Mouse (Mus musculus) spleen, adult 18-20 months (tissue): Measurements from ENCODE around the gene Snapc2.
A peak's percentile ranks its signal among the peaks of the same experiment; 100 is the strongest.
"Not testable (repeated sequence)": the region's sequence is repeated elsewhere in the genome, so short reads cannot be mapped to it uniquely, and the experiment has no call there.

Source experiments
- DNase-seq, 2 experiments: peaks; one replicate each; pipeline ENCODE4 v3.0.0; 2022; ENCODE audit warnings: mixed read lengths in 2 of 2

The Snapc2 gene

DNA sequence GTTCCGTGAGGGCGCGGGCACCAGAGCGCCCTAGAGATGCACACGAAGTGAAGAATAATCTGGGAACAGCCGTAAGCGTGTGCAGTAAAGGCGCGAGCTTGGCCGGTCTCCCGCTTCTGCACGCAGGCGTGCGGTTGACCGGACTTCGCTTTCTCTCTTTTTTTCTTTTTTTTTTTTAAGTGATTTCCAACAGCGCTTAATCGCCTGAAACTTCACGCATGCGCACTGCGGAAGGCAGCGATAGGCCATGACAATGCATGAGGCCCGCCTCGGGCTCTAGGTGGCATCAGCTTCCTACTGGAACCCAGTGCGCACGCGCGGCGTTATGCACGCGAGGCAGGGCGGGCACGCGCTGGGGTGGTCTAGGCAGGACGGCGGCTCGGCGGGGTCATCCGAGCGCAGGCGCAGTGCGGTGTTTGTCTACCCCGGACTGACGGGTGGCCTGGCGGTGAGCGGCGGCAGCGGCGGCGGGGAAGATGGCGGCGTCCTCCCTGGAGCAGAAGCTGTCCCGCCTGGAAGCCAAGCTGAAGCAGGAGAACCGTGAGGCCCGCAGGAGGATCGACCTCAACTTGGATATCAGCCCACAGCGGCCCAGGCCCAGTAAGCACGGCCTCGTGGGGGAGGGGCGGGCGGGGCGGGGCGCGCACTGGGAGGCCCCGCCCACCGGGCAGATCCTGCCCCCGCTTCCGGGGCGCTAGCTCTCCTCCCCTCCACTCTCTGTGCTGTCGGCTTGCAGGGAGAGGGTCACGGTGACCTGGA lies 14.3 kb upstream of the Snapc2 start, which contains the start of the genes Map2k7 and Gm49320:
Gene Map2k7 (plus strand): TSS at position 307 of the 759 bp plus-strand sequence.
Gene Gm49320 (plus strand): TSS at position 432 of the 759 bp plus-strand sequence.
- peak; percentile 98 to 99 for DNase-seq

DNA sequence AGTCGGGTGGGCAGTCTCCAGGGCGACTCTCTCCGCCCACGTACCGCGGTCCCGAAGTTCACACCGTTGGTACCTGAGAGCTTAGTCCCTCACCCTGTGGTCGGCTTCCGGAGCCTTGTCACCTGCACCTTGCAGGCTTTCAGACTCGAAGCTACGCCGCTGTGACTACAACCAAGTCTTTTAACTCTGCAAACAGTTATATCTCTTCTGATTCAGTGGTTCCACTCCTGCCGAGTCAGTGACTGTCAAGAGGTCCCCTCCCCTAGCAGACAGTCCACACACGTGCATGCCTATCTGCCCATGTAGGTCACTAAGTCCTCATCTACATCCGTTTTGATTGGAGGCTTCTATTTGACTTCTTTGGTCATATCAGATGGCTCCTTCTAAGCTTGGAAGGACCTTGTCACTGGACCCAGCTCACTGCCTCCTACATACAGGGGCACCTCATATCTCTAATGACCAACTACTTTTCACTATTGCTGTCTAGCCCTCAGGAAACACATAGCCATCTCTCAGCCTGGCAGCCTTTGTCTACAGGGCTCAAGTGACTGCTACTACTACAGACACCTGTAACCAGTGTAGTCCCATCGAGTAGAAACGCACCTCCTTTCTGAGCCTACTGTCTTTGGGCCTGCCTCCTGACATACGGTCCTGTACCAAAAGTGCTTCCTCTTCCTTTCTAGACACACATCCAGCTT lies 13.5 kb upstream of the Snapc2 start:
- DNase-seq, result no peak

DNA sequence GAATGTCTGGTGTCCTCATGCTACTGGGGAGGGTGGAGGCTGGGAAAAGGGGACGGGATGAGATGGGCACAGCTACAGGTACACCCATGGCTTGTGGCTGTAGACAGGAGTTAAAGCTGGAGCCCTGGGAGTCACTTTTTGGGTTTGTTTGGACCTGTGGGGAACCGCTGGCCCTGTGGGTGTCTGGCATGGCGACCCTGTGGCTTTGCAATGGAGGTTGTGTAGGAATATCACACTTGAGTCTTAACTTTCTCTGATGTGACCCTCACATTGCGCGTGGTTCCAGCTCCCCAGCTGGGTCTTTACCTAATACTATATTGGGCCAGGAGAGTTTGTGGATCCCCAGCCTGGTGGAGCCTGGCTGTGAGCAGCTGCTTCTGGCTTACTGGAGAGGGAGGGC lies 7.8 kb upstream of the Snapc2 start:
- DNase-seq, result no peak

DNA sequence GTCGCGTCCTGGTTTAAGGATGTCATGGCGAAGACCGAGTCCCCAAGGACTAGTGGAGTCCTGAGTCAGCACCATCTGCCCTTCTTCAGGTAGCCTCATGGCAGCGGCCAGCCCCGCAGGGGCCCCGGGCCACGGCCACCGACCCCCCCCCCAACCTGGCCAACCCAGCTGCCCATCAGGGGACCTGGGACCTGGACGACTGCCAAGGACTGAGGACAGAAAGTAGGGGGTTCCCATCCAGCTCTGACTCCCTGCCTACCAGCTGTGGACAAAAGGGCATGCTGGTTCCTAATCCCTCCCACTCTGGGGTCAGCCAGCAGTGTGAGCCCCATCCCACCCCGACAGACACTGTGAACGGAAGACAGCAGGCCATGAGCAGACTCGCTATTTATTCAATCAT lies 7.1 kb upstream of the Snapc2 start:
- DNase-seq, result no peak

DNA sequence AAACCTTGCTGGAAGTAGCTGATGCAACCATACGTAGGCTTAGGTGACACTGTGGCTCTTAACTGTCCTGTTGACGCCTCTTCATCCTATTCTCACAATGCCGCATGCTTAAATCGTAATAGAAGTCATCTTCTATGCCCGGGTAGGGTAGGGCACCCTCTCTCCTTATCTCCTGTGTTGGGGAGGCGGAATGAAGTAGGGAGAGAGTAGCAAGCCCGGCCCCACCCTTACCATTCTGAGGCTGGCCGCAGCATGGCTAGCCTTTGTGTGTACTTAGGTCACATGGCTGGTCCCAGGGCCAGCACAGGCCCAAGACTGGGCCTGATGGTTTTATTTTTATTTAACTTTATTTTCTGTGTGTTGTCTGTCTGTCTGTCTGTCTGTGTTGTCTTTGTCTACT lies 5.6 kb upstream of the Snapc2 start:
- DNase-seq, result no peak

DNA sequence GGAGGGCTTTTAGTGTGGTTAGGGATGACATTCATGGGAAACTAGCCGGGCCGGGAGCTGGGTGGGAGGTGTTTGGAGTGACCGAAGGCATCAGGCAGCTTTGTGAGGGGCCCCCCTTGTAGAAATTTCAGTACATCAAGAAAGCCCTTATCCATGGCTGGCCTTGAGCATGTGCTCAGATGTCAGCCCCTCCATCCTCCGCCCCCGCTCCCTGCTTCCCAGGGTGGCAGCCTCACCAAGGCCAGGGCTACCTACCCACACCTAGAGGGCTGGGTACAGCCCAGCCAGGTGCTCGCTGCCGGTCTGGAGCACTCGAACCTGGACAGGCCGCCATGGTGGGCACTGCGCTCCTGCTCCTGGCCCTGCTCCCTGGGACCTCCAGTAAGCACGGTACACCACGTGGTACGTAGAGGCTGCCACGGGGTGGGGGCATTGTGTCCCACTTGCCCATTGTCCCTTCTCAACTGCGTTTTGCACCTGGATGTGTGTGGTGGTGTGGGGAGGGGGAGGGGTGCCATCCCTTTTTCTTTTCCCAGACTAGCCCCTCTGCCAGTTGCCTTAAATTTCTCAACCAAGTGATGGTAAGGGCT lies 4.8 kb upstream of the Snapc2 start, which contains the start of gene Tgfbr3l:
Gene Tgfbr3l (plus strand): TSS at position 264 of the 590 bp plus-strand sequence.
- DNase-seq, result no peak

DNA sequence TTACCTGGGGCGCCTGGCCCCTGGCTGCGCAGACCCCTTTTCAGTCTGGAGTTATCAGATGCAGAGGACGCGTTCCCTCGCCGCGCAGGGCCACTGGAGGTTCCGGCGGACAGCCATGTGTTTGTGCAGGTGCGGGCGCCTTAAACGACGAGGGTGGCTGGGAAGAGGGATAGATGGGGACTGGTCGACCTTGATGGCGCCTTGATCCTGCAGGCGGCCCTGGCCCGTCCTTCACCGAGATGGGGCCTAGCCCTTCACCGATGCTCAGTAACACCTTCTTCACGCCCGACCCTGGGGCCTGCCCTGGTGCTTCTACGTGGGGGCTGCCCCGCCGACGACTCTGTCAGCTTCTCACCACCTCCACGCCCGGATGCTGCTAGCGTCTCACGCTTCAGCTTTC lies 3.7 kb upstream of the Snapc2 start:
- DNase-seq, result no peak

DNA sequence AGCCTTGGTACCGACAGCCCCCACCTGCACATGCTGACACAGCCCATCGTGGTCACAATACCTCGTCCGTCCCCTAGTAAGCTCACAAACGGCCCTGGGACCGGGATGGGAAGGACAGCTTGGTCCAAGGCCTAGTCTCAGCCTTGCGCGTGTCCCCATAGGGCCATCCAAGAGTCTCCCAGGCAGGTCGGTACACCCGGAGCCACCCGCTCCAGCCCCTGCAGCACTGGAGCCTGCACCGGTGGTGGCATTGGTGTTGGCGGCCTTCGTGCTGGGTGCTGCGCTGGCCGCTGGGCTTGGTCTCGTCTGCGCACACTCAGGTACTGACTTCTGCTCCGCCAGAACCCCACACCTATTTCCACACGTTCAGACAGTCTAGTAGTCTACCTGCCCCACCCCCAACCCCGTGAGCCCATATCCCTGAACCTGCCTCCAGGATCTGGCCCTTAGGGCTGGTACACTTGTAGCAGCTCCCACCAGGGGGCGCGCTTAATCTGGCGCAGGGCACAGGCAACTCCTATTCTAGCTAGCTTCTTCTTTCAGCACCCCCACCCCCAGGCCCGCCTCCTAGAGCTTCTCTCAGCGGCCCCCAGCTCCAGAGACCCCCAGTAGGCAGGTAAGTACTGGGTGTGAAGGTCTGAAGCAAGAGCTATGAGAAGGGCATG lies 2.4 kb upstream of the Snapc2 start:
- DNase-seq, result peak; percentile 65 to 86

DNA sequence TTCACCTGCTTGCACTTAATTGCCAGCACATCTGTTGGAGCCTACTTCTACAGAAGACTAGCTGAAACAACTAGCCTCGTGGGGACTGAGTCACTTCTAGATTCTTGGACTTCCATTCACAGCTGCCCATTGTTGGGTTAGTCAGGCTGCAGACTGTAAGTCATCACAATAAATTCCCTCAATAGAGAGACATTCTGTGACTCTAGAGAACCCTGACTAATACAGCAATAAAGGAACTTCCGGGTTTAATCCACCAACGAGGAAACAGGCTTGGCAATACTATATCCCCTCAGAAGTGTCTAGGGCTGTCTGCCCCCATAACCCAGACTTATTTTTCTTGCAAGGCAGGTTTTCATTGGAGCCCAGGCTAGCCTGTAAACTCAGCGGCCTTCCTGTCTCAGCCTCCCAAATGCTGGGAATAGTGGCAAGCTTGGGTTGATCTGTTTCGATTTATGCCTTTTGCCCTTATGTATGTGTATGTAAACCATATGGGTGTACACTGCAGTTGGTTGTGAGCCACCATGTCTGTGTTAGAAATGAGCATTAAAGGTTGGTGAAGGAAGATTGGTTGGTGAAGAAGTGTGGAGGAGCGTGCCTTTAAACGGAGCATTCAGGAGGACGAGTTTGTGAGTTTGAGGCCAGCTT lies 642 bp upstream of the Snapc2 start:
- DNase-seq, result no peak

DNA sequence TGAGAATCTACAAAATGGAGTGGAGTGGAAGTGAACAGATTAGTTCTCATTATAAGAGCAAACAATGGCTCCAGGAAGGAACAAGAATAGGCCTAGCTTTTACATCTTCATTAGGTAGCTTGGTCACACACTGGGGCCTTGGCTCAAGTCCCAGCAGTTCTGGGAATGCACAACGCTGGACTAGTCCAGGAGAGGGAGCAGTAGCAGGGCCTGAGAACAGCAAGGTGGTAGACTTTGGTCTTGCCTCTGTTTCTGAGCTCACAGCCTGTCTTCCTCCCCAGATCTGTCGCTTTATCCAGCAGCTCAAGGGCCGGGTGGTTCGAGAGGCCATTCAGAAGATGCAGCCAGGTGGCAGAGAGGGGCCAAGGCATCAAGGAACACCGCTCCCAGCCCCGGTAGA lies 1.1 kb downstream of the Snapc2 start:
- no peak for DNase-seq

DNA sequence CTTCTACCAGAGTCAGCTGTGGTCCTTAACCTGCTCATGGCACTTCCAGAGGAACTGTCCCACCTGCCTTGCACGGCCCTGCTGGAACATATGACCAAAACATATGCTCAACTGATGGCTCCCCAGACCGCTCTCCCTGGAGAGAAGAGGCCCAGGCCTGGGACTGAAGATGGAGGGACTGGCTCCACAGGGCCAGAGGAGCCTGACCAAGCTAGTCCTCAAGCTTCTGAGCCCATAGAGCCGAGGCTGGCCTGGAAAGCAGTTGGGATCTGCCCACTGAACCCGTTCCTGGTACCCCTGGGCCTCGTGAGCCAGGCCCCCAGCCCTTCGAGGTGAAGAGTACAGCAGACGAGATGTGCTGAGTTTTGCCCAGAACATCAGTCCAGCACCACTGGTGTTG lies 2.6 kb downstream of the Snapc2 start:
- not testable (repeated sequence) for DNase-seq

DNA sequence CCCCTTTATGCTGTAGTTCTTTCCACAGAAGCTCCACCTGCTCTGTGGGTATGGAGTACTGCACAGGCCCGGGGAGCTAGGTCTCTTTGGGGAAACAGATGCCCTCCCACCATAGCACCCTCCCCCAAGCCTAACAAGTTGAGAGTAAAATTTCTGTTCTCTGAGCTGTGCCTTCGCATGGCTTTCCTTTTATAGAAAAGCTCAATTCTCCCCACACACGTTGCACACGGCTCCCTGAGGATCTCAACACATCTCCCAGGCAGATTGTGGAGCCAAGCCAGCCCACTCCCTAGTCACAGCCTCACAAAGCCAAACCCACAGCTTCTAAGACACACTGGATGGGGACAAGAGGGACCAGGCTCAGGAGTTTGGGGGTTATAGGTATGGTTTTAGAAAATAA lies 4.0 kb downstream of the Snapc2 start:
- DNase-seq, result no peak

DNA sequence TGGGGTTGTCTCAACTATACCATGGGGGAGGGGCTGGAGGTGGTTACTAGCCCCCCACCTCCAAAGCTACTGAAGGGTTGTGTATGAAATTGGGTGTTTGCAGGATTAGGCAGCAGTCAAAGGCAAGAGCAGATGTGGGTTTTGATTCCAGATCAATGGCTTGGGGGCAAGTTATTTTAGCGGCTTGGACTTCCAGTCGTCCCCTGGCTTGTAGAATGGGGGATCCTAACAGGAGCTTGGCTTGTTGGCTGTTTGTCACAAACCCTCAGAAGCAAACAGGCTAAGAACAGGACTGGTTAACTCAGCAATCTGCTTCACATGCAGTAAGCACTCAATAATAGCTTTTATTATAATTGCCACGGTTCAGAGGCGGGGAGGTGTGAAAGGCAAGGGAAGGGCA lies 4.5 kb downstream of the Snapc2 start:
- DNase-seq, result no peak

DNA sequence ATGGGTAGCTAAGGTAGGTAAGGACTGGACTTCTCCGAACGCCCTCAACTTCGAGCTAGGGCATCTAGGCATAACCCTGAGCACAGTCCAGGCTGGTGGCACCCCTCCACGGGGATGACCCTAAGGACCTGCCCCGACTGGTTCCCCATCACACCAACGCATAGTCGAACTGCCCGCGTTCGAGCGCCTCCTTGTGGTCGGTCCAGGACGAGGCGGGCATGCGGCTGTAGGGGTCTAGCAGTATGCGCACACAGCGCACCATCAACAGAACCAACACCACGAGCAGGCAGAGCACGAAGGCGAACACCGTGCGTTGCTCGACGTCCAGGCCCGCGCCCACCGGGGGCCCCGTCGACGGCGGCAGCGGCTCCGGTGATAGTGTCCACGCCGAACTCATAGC lies 5.4 kb downstream of the Snapc2 start:
- peak; percentile 58 to 75 for DNase-seq

DNA sequence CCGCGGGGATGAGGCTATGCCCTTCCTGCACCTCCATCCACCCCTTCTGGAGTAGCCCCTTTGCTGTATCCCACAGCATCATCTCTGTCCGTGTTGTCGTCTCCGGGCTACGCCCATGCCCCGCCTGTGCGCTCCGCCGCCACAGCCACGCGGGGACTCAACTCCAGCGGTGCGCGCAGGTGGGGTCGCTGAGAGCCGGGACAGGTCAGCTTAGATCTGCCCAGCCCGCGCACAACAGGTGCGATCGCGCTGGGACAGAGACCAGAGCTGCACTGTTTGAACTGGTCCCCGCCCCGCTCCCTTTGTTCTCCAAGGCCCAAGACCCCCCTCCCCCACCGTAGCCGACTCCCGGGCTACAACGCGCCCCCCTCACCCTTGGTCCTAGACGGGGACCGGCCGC lies 5.8 kb downstream of the Snapc2 start:
- DNase-seq, result peak in 1 of 2 experiments; percentile 40

DNA sequence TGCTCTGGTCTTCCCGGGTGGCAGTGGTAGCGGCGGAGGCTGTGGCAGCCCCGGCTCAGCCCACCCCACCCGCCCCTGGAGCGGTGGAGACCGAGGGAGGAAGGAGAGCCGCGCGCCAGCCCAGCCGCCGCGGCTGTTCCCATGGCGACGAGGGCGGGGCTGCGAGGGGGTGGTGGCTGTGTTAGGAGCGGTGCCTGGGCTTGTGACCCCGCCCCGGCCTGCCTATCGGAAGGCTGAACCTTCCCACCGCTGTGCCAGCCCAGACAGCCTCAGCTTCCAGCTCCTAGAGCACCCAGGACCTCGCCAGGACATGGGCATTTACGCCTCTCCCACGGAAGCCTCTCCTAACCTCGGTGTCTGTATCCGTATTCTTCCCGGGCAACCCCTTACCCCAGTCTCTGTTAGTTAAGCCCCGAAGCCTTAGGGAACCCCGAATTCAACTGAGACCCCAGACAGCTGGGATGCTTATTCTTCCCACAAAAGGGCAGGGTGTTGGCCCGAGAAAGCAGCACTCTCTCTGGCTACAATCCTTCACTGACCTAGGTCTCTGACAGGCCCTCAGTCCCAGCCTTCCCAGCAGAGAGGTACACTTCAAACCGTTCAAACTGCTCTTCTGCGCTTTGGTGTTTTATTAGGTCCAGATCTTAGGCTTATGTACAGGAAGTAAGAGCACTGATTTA lies 6.4 kb downstream of the Snapc2 start, which contains the start of gene Ctxn1:
Gene Ctxn1 (minus strand): TSS at position 150 of the 680 bp plus-strand sequence.
- DNase-seq, result peak; percentile 90 to 96

DNA sequence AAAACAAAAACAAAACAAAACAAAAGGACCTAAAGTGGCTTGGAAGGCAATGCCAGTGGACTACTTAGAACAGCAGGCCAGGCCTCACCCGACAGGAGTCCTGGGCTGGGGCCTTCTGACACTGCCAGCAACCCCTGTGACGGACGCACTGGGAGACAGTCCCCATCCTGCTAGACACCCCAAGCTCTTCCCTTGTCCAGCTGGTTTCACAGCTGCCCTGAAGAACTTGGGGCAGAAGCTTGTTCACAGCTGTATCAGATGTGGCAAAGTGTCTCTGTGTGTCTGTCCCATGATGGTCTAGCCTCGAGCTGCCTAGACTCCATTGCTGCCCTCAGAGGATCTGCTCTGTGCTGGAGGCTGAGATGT lies 6.9 kb downstream of the Snapc2 start:
- no peak for DNase-seq

DNA sequence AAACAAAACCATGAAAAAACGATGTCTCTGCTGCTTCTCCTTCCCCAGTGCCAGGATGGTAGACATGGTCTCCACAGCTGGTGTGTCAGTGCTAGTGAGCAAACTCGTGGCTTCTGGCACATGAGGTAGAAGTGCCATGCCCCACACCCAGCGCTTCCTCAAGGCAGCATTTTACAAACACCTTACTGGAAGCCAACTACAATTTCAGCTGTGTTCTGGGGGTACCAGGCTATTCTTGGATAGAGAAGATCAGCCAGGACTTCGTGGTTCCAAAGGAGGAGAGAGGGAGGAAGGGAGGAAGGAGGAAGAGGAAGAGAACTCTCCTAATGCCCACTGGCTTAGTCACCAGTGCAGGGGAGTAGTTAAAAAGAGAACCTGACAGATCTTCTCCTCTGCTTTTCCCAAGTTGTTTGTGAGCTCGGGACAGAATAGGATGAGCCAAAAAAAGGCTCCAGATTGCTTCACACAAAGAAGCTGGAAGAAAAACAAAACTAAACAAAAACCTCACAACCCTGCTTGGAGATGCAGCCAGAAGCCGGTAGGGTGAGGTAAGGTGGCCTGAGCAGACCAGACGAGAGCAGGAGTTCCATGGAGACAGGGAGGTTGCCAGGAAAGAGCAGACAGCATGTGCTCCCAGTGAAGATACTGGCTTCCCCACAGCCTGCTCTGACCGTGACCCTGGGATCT lies 10.4 kb downstream of the Snapc2 start:
- no peak for DNase-seq

DNA sequence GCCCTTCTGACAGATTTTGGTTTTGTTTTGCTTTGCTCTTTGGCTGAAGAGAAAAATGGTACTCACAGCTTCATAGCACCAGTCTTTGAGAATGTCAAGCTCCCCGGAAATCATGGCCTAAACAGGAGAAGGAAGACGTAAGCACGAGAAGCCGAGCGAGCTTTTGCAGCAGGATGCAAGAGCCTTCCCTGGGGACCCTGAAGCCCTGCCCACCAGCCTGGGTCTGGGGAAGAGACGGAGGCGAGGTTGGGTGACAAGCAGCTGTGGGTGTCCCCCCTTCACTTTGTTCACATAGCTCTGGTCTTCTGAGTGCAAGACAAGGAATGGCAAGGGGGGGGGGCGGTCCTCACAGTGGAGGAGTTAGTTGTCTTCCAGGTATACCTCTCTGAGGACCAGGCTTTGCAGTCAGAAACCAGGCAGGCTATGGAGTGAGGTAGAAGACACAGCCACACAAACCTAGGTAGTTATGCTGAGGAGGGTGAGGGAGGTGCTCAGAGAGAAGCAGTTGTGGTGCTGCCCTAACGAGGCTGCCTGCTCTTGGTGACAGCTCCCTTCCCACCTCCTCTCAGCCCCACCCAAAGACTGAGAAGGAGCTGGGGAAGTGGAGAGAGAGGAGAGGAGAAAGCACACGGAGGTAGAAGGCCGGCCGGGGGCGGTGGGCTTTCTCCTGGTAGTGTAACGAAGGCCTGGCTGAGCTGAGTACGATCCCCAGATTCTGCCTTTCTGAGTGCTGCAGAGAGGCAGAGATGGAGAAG lies 12.5 kb downstream of the Snapc2 start:
- no peak for DNase-seq

DNA sequence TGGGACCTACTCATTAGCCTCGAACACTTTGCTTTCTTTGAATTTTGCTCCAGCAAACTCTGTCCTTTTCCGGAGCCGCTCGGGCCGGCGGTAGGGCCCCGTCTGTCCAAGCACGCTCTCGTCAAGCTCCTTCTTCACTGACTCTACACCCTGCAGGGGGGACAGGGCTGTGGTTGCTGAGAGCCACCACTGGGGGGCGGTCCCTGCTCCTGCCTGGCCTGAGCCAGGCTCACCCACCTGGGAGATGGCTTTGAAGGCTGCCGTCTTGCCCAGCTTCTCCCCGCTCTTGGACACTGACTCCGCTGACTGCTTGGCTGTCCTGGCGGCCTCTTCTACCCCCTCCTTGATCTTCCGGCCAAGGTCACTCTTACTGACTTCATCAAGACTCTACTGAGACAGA lies 14.7 kb downstream of the Snapc2 start:
- DNase-seq, result no peak

DNA sequence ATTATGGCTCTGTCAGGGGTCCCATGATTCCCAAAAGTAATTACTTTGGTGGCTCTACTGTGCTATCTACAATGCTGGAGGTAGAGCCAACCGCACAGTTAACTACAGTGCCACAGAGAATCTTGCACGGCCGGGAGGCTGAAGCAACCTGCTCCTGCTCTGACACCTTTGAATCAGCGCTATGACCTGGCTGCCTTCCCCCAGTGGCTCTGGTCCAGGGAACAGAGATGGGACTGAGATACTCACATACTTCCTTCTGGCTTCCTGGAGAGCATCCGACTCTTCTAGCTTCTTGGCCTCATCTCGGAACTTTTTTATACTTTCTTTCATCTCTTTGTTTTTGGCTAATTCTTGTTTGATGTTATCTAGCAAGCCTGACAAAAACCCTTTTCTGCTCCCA lies 16.7 kb downstream of the Snapc2 start:
- DNase-seq, result no peak
